Mouse (Mus musculus) CH12.LX (cell line): ENCODE measurements around the gene Tmem231. TPM values are rescaled to one million over a fixed set of nuclear protein-coding genes. Genes with fewer than 3 reads are reported as not detected.

ENCODE experiments used
- DNase-seq: peaks from one replicate; pipeline ENCODE4 v3.0.0-alpha.2; 2013; ENCODE audit errors: extremely low read depth
- H3K27ac ChIP-seq: 2 replicates; pipeline ENCODE4 v1.5.1; 2012; ENCODE audit warnings: low read depth, mild to moderate bottlenecking, control low read depth, moderate library complexity; ENCODE audit not compliant: insufficient read depth
- H3K27me3 ChIP-seq: replicated peaks from 2 replicates; pipeline ENCODE3; 2012; ENCODE audit warnings: inconsistent platforms
- H3K36me3 ChIP-seq, 2 experiments: replicated peaks in 1 of 2; 2 replicates each; pipeline versions ENCODE3 to v1.6.1; 2012; ENCODE audit warnings: inconsistent platforms in 1 of 2, low read length in 1 of 2, mild to moderate bottlenecking in 1 of 2, mixed read lengths in 1 of 2, moderate library complexity in 1 of 2; ENCODE audit not compliant: control insufficient read depth in 1 of 2, insufficient read depth in 1 of 2
- H3K4me1 ChIP-seq, 2 experiments: 2 replicates each; pipeline ENCODE4 v1.6.1; 2012; ENCODE audit warnings: inconsistent platforms in 1 of 2, moderate library complexity in 1 of 2; ENCODE audit not compliant: insufficient read depth in 2 of 2, control insufficient read depth in 1 of 2
- H3K4me2 ChIP-seq: 2 replicates; pipeline ENCODE4 v1.6.1; 2012; ENCODE audit warnings: low read depth, mild to moderate bottlenecking, control low read depth; ENCODE audit not compliant: poor library complexity, insufficient read depth, severe bottlenecking
- H3K4me3 ChIP-seq, 3 experiments: fragments of 150-350 bp in 1 of 3; sonication (generic) in 1 of 3; replicated peaks in 1 of 3; 2 replicates each; pipeline versions ENCODE3 to v1.5.1; 2011 to 2012; ENCODE audit warnings: low read depth in 2 of 3, low read length in 2 of 3, mild to moderate bottlenecking in 2 of 3, moderate library complexity in 2 of 3, control low read depth in 1 of 3, improper control_type of control experiment in 1 of 3, inconsistent platforms in 1 of 3, mixed read lengths in 1 of 3; ENCODE audit not compliant: poor library complexity in 1 of 3
- H3K79me2 ChIP-seq: replicated peaks from 2 replicates; pipeline ENCODE4 v1.6.1; 2012; ENCODE audit warnings: mild to moderate bottlenecking, moderate library complexity; ENCODE audit not compliant: control insufficient read depth, poor library complexity, insufficient read depth, severe bottlenecking; ENCODE audit errors: extremely low read depth
- H3K9ac ChIP-seq: 2 replicates; pipeline ENCODE4 v1.6.1; 2012; ENCODE audit warnings: low read depth, mild to moderate bottlenecking, control low read depth, moderate library complexity; ENCODE audit not compliant: insufficient read depth
- H3K9me3 ChIP-seq: replicated peaks from 2 replicates; pipeline ENCODE3; 2012; ENCODE audit warnings: low read length, inconsistent platforms, mixed read lengths
- CHD1 ChIP-seq: IDR thresholded peaks from 2 replicates; pipeline ENCODE4 v1.6.1; 2012; ENCODE audit warnings: low read depth, low read length, improper control_type of control experiment, inconsistent platforms
- E2F4 ChIP-seq: IDR thresholded peaks from 2 replicates; pipeline ENCODE4 v1.6.1; 2011; ENCODE audit warnings: low read depth, low read length, improper control_type of control experiment; ENCODE audit not compliant: insufficient replicate concordance
- ELF1 ChIP-seq: IDR thresholded peaks from 2 replicates; pipeline ENCODE4 v1.6.1; 2014; ENCODE audit warnings: low read depth, mild to moderate bottlenecking, inconsistent platforms, low read length, improper control_type of control experiment
- ETS1 ChIP-seq: conservative IDR thresholded peaks from 2 replicates; pipeline ENCODE4 v1.6.1; 2012; ENCODE audit warnings: low read depth, mild to moderate bottlenecking, inconsistent platforms, low read length, improper control_type of control experiment, moderate library complexity
- GABPA ChIP-seq: IDR thresholded peaks from 2 replicates; pipeline ENCODE4 v1.6.1; 2012; ENCODE audit warnings: low read depth, low read length, improper control_type of control experiment, inconsistent platforms; ENCODE audit not compliant: insufficient replicate concordance
- HCFC1 ChIP-seq: IDR thresholded peaks from 2 replicates; pipeline ENCODE4 v1.6.1; 2012; ENCODE audit warnings: low read depth, mild to moderate bottlenecking, inconsistent platforms, low read length, improper control_type of control experiment
- IRF4 ChIP-seq: IDR thresholded peaks from 2 replicates; pipeline ENCODE4 v1.6.1; 2014; ENCODE audit warnings: low read depth, mild to moderate bottlenecking, inconsistent platforms, low read length, improper control_type of control experiment
- JUN ChIP-seq: IDR thresholded peaks from 2 replicates; pipeline ENCODE4 v1.6.1; 2011; ENCODE audit warnings: low read depth, mild to moderate bottlenecking, low read length, improper control_type of control experiment, moderate library complexity; ENCODE audit not compliant: insufficient read depth
- JUND ChIP-seq: conservative IDR thresholded peaks from 2 replicates; pipeline ENCODE4 v1.6.1; 2011; ENCODE audit warnings: low read depth, low read length, improper control_type of control experiment
- KAT2A ChIP-seq: IDR thresholded peaks from 2 replicates; pipeline ENCODE4 v1.6.1; 2012; ENCODE audit warnings: low read length, improper control_type of control experiment, inconsistent platforms; ENCODE audit not compliant: insufficient replicate concordance
- MAFK ChIP-seq: IDR thresholded peaks from 2 replicates; pipeline ENCODE4 v1.6.1; 2011; ENCODE audit warnings: low read length, improper control_type of control experiment; ENCODE audit not compliant: insufficient replicate concordance
- MAX ChIP-seq: IDR thresholded peaks from 2 replicates; pipeline ENCODE4 v1.6.1; 2011; ENCODE audit warnings: low read length, improper control_type of control experiment
- MEF2A ChIP-seq: IDR thresholded peaks from 2 replicates; pipeline ENCODE4 v1.6.1; 2014; ENCODE audit warnings: low read depth, mild to moderate bottlenecking, inconsistent platforms, low read length, improper control_type of control experiment, borderline replicate concordance
- MYC ChIP-seq: IDR thresholded peaks from 2 replicates; pipeline ENCODE4 v1.6.1; 2011; ENCODE audit warnings: low read depth, mild to moderate bottlenecking, improper control_type of control experiment, low read length
- PAX5 ChIP-seq: IDR thresholded peaks from 2 replicates; pipeline ENCODE4 v1.6.1; 2012; ENCODE audit warnings: low read length, inconsistent platforms, mixed read lengths
- POLR2A ChIP-seq: IDR thresholded peaks from 2 replicates; pipeline ENCODE4 v1.6.1; 2011; ENCODE audit warnings: low read depth, mild to moderate bottlenecking, improper control_type of control experiment, low read length
- RAD21 ChIP-seq: IDR thresholded peaks from 2 replicates; pipeline ENCODE4 v1.6.1; 2011; ENCODE audit warnings: low read depth, mild to moderate bottlenecking, low read length, improper control_type of control experiment, moderate library complexity
- SIN3A ChIP-seq: IDR thresholded peaks from 2 replicates; pipeline ENCODE4 v1.6.1; 2012; ENCODE audit warnings: low read length, improper control_type of control experiment, inconsistent platforms
- TCF12 ChIP-seq: IDR thresholded peaks from 2 replicates; pipeline ENCODE4 v1.6.1; 2014; ENCODE audit warnings: low read depth, mild to moderate bottlenecking, inconsistent platforms, low read length, improper control_type of control experiment
- UBTF ChIP-seq: IDR thresholded peaks from 2 replicates; pipeline ENCODE4 v1.6.1; 2012; ENCODE audit warnings: low read depth, mild to moderate bottlenecking, inconsistent platforms, low read length, improper control_type of control experiment, moderate library complexity
- USF1 ChIP-seq: IDR thresholded peaks from 2 replicates; pipeline ENCODE4 v1.6.1; 2014; ENCODE audit warnings: low read depth, mild to moderate bottlenecking, inconsistent platforms, low read length, improper control_type of control experiment
- ZC3H11A ChIP-seq: IDR thresholded peaks from 2 replicates; pipeline ENCODE4 v1.6.1; 2012; ENCODE audit warnings: low read depth, mild to moderate bottlenecking, inconsistent platforms, low read length, improper control_type of control experiment
- ZKSCAN1 ChIP-seq: IDR thresholded peaks from 2 replicates; pipeline ENCODE4 v1.6.1; 2012; ENCODE audit warnings: low read depth, inconsistent platforms, low read length, improper control_type of control experiment, borderline replicate concordance
- ZNF384 ChIP-seq: IDR thresholded peaks from 2 replicates; pipeline ENCODE4 v1.6.1; 2012; ENCODE audit warnings: low read depth, low read length, improper control_type of control experiment, inconsistent platforms
- dilution Hi-C: fragments of 300-500 bp; cut with MboI; formaldehyde crosslinking; loops from 2 replicates; pipeline ENCODE4 v1.14.3; 2020; ENCODE audit warnings: low sequenced_read_pairs; ENCODE audit not compliant: extremely low pct_unique_long_range_greater_than_20kb, extremely low pct_ligation_motif_present
- in situ Hi-C: fragments of 300-500 bp; cut with MboI; formaldehyde crosslinking; loops from 3 replicates; pipeline ENCODE4 v1.14.3; 2019; ENCODE audit warnings: low sequenced_read_pairs, low pct_ligation_motif_present, low pct_unique_long_range_greater_than_20kb, mixed read lengths
- polyA plus RNA-seq: library from polyadenylated mRNA; unstranded; fragments of >175 nt; gene quantifications from 2 replicates; pipeline ENCODE4 v1.2.1, GENCODE M21; 2012; ENCODE audit warnings: low read depth; ENCODE audit not compliant: insufficient read length
- total RNA-seq, 2 experiments: library from RNA; depleted of rRNA; stranded (reverse); fragments of 300-350 nt in 1 of 2; fragments of >200 nt in 1 of 2; gene quantifications; 2 replicates each; pipeline ENCODE4 v1.2.3; 2012 to 2014

The Tmem231 gene
- total and polyA plus RNA-seq, 3 experiments: 3.5 to 4.3 (median 3.6) TPM

- in situ Hi-C loops: no loop called here
Measured at GRCm38 (mm10) chr8:111911572-111911971, 22.1 kb downstream of the Tmem231 start.

GRCm38 (mm10) chr8:111909621-111910450 lies 23.8 kb downstream of the Tmem231 start, which contains the start of gene Chst5:
Chst5 (minus strand) TSS chr8:111910447.
- Histone ChIP-seq H3K4me3 (no peak within 1 kb of the TSS), H3K9ac (no peak within 1 kb of the TSS), H3K9me3 (no peaks in the 10 kb centered on the region), H3K79me2 (no peaks in the 10 kb centered on the region), H3K27me3 (no peaks in the 10 kb centered on the region), H3K27ac (no peak within 1 kb of the TSS), H3K4me1 (peaks cover 0 to 6% of the 10 kb centered on the region in 2 experiments; a peak in 3 of 4 replicates), H3K4me2 (no peak within 1 kb of the TSS), H3K36me3 (no peaks in the 10 kb centered on the region)
- in situ Hi-C loops (no loop called here), dilution Hi-C loops (no loop called here)
- TF ChIP-seq SIN3A: no peak
- no peak for TF ChIP-seq MAFK
- TF ChIP-seq JUND: no peak
- TF ChIP-seq UBTF: no peak
- no peak for TF ChIP-seq HCFC1
- TF ChIP-seq JUN: no peak
- no peak for TF ChIP-seq POLR2A
- TF ChIP-seq KAT2A: no peak
- no peak for TF ChIP-seq MAX
- no peak for TF ChIP-seq PAX5
- TF ChIP-seq IRF4: no peak
- no peak for TF ChIP-seq ELF1
- TF ChIP-seq ZC3H11A: no peak
- no peak for TF ChIP-seq MEF2A
- no peak for TF ChIP-seq GABPA
- TF ChIP-seq RAD21: no peak
- no peak for TF ChIP-seq ZKSCAN1
- DNase-seq: no peak

More at GRCm38 (mm10) chr8:111911572-111911971, 22.1 kb downstream of the Tmem231 start:
- Histone ChIP-seq H3K79me2 (no peaks in the 10 kb centered on the region), H3K9me3 (no peaks in the 10 kb centered on the region), H3K4me3 (no peak overlapping the region), H3K9ac (no peak overlapping the region), H3K36me3 (no peaks in the 10 kb centered on the region), H3K27me3 (no peaks in the 10 kb centered on the region), H3K27ac (no peak overlapping the region), H3K4me1 (no peaks in the 10 kb centered on the region), H3K4me2 (no peak overlapping the region)
- dilution Hi-C loops: no loop called here
- DNase-seq: no peak
- no peak for TF ChIP-seq ETS1
- no peak for TF ChIP-seq JUND
- TF ChIP-seq MYC: no peak
- no peak for TF ChIP-seq USF1
- no peak for TF ChIP-seq TCF12
- TF ChIP-seq ZNF384: no peak
- no peak for TF ChIP-seq E2F4
- TF ChIP-seq CHD1: no peak
